Mouse (Mus musculus): ENCODE data around the gene Ankrd13a. TPM values are rescaled to one million over a fixed set of nuclear protein-coding genes. Genes with fewer than 3 reads are reported as not detected.

The Ankrd13a gene
- polyA plus RNA-seq, 1 experiment from 2014 or later: 59.7 TPM

DNA sequence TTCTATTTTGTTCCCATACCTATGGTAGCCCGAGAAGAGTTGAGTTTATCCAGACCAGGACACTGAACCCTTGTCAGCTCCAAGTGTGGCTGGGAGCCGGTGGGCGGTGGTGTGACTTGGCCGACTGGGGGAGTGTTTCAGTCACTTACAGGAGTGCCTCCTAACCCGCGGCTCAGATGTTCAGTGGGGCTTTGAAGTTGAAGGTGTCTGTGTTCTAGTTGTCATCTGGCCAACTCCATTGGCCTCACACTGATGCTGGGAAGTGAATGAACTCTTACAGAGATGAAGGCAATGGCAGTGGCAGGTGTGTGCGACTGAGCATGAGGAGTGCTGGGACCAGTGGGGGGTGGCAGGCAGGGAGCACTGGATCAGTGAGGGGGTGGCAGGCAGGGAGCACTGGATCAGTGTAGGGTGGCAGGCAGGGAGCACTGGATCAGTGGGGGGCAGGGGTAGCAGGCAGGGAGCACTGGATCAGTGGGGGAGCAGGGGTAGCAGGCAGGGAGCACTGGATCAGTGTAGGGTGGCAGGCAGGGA is 5.5 kb downstream of the Ankrd13a start:
- H3K4me1 ChIP-seq (replicated peaks; ENCODE audit: control insufficient read depth, insufficient read depth, low read length): no peaks in the 10 kb centered on the region
- no peaks in the 10 kb centered on the region for H3K36me3 ChIP-seq (ENCODE audit: control insufficient read depth, insufficient read depth)
- no peak for ATAC-seq
- H3K4me2 ChIP-seq (replicated peaks; ENCODE audit: low read depth): no peak overlapping the region
- no peak overlapping the region for H3K4me3 ChIP-seq (ENCODE audit: low read depth, low read length)
- TF ChIP-seq CTCF (IDR thresholded peaks at IDR 0.05; ENCODE audit: low read depth): no peak
- H3K9me3 ChIP-seq (ENCODE audit: control insufficient read depth): no peaks in the 10 kb centered on the region
- no peak overlapping the region for H3K9ac ChIP-seq (ENCODE audit: low read depth, low read length)
- H3K27ac ChIP-seq (ENCODE audit: low read depth, low read length): no peak overlapping the region
- no peaks in the 10 kb centered on the region for H3K27me3 ChIP-seq (replicated peaks; ENCODE audit: control insufficient read depth, insufficient read depth, low read length)
- 70% methylated on average over 7 of the region's 7 CpGs for WGBS

DNA sequence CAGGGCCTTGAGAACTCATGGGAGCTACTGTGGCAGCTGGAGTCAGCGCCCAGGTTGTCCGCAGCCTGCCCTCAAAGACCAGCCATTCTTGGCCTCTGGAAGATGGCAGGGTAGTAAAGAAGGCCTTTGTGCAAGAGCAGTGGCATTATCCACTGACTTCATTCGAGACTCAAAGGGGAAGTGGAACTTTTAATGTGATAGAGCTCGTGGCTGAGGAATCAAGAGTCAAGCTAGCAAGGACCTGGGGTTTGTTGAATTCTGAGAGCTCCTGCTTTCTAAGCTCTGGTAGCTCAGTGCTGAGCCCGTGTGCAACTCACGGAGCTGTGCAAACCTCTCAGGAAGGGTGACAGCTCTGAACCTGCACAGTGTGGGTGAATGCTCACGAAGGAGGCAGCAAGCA is 6.4 kb downstream of the Ankrd13a start:
- Histone ChIP-seq H3K9me3 (ENCODE audit: control insufficient read depth) (no peaks in the 10 kb centered on the region), H3K4me3 (ENCODE audit: low read depth, low read length) (no peak overlapping the region), H3K9ac (ENCODE audit: low read depth, low read length) (no peak overlapping the region), H3K4me1 (replicated peaks; ENCODE audit: control insufficient read depth, insufficient read depth, low read length) (no peaks in the 10 kb centered on the region), H3K4me2 (replicated peaks; ENCODE audit: low read depth) (no peak overlapping the region), H3K36me3 (ENCODE audit: control insufficient read depth, insufficient read depth) (peaks cover 3% of the 10 kb centered on the region; the same call in 1 of the 2 replicates), H3K27ac (ENCODE audit: low read depth, low read length) (no peak overlapping the region), H3K27me3 (replicated peaks; ENCODE audit: control insufficient read depth, insufficient read depth, low read length) (no peaks in the 10 kb centered on the region)
- ATAC-seq: no peak
- 73% methylated on average over 7 of the region's 7 CpGs for WGBS
- no peak for TF ChIP-seq CTCF (IDR thresholded peaks at IDR 0.05; ENCODE audit: low read depth)

DNA sequence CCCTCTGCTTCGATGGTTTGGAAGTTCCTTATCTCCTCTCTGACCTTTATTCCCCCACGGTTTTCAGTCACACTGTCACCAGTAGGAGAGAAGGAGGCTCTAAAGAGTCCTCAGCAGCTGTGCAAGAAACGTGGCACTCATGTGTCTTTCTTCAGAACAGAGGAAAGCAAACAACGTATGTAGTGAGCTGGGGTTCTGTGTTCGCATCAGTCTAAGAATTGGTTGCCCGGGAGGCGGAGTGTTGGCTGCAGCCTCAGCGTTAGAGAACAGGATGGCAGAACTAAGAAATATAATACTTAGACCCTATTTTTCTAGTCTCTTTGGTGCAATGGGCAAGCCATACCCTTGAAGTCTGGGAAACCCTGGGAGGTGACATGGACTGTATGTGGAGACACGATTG is 8.5 kb downstream of the Ankrd13a start:
- Histone ChIP-seq H3K4me2 (replicated peaks; ENCODE audit: low read depth) (no peak overlapping the region), H3K9ac (ENCODE audit: low read depth, low read length) (no peak overlapping the region), H3K27ac (ENCODE audit: low read depth, low read length) (no peak overlapping the region), H3K36me3 (ENCODE audit: control insufficient read depth, insufficient read depth) (peaks cover 21% of the 10 kb centered on the region), H3K4me3 (ENCODE audit: low read depth, low read length) (no peak overlapping the region), H3K27me3 (replicated peaks; ENCODE audit: control insufficient read depth, insufficient read depth, low read length) (no peaks in the 10 kb centered on the region), H3K9me3 (ENCODE audit: control insufficient read depth) (no peaks in the 10 kb centered on the region), H3K4me1 (replicated peaks; ENCODE audit: control insufficient read depth, insufficient read depth, low read length) (no peaks in the 10 kb centered on the region)
- no peak for TF ChIP-seq CTCF (IDR thresholded peaks at IDR 0.05; ENCODE audit: low read depth)
- 69% methylated on average over 9 of the region's 9 CpGs for WGBS
- ATAC-seq: no peak

DNA sequence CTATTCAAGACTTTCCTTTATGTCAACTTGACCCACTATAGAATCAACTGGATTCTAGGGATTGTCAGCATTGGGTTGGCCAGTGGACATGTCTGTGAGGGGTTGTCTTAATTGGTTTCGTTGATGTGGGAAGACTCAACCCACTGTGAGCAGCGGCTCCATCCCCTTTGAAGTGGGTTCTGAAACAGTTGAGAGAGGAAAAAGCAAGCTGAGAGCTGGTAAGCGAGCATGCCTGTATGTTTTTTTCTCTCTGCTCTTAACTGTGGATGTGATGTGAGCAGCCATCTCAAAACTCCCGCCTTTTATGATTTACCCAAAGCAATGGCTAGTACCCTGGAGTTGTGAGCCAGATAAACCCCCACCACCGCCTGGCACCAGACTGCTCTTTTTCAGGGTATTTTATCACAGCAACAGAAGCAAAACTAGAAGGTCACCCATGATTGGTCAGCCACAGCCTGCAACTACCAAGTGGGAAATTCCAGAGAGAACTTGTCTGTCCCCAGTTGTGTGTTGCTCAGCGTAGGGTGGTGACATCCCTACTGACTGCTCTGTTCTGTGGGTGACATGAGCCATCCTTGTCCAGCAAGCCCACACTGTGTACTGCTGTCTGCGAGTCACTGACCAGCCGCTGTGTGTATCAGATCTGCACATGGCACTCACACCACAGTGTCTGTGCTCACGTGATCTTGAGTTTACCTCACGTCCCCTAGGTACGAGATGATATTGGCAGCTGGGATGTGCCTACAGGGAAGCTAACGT is 9.1 kb downstream of the Ankrd13a start:
- no peak for TF ChIP-seq CTCF (IDR thresholded peaks at IDR 0.05; ENCODE audit: low read depth)
- Histone ChIP-seq H3K4me1 (replicated peaks; ENCODE audit: control insufficient read depth, insufficient read depth, low read length) (no peaks in the 10 kb centered on the region), H3K36me3 (ENCODE audit: control insufficient read depth, insufficient read depth) (peaks cover 21% of the 10 kb centered on the region), H3K4me3 (ENCODE audit: low read depth, low read length) (no peak overlapping the region), H3K4me2 (replicated peaks; ENCODE audit: low read depth) (no peak overlapping the region), H3K27me3 (replicated peaks; ENCODE audit: control insufficient read depth, insufficient read depth, low read length) (no peaks in the 10 kb centered on the region), H3K9me3 (ENCODE audit: control insufficient read depth) (no peaks in the 10 kb centered on the region), H3K27ac (ENCODE audit: low read depth, low read length) (no peak overlapping the region), H3K9ac (ENCODE audit: low read depth, low read length) (no peak overlapping the region)
- ATAC-seq: no peak
- WGBS: 80% methylated on average over 12 of the region's 12 CpGs

DNA sequence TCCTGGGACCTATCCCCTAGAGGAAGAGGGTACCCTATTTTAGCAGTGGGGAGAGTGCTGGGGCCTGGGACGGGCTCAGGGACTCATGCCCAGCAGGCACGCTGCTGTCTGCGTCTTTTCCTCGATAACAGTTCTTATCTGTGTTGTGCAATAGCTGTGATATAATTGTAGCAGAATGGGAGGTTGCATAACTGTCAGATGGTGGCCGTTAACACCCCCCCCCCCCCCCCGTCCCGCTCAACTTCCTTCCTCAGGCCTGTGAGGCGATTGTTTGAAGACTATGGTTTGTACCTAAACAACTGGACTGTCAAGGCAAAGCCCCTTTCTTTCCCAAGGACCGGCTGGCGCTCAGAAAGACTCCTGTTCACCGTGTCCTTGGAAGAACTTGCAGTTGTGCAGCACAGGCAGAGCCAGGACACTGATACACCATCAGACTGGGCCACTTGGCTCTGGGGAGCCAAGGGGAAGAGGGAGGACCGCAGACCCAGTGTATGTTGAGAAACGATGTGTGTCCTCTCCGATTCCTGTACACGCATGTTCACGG is 10.2 kb downstream of the Ankrd13a start:
- WGBS: 38% methylated on average over 16 of the region's 16 CpGs
- no peak overlapping the region for H3K4me3 ChIP-seq (ENCODE audit: low read depth, low read length)
- peak; percentile 50; the same call in 1 of the 2 replicates for ATAC-seq

DNA sequence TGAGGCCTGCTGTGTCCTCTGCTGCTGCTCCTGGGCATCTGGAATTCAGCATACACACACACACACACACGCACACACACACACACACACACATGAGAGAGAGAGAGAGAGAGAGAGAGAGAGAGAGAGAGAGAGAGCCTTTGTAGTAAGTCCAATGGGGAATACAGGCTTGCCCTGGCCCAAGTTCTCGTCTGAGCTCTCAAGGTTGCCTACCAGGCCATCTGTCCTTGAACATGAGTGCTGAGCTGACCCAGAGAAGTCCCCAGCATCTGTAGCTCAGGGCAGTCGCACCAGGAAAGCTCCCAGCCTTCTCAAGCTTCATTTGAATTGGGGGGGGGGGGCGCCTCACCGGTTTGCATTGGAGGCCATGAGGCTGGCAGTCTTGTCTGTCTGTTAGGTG is 10.7 kb downstream of the Ankrd13a start:
- 0 out of 2 replicates have a peak overlapping the region, but pooled peaks have one; percentile 3 for H3K27ac ChIP-seq (ENCODE audit: low read depth, low read length)
- no peak for TF ChIP-seq CTCF (IDR thresholded peaks at IDR 0.05; ENCODE audit: low read depth)
- no peak for ATAC-seq
- 84% methylated on average over 4 of the region's 5 CpGs for WGBS
- no peaks in the 10 kb centered on the region for H3K27me3 ChIP-seq (replicated peaks; ENCODE audit: control insufficient read depth, insufficient read depth, low read length)
- no peaks in the 10 kb centered on the region for H3K4me1 ChIP-seq (replicated peaks; ENCODE audit: control insufficient read depth, insufficient read depth, low read length)
- peaks cover 32% of the 10 kb centered on the region for H3K36me3 ChIP-seq (ENCODE audit: control insufficient read depth, insufficient read depth)
- H3K9me3 ChIP-seq (ENCODE audit: control insufficient read depth): no peaks in the 10 kb centered on the region
- no peak overlapping the region for H3K4me3 ChIP-seq (ENCODE audit: low read depth, low read length)
- peak overlapping the region; percentile 10 for H3K4me2 ChIP-seq (replicated peaks; ENCODE audit: low read depth)
- H3K9ac ChIP-seq (ENCODE audit: low read depth, low read length): no peak overlapping the region

More for the DNA sequence above, 10.2 kb downstream of the Ankrd13a start:
- Histone ChIP-seq H3K27ac (ENCODE audit: low read depth, low read length) (0 out of 2 replicates have a peak overlapping the region, but pooled peaks have one; percentile 3), H3K9me3 (ENCODE audit: control insufficient read depth) (no peaks in the 10 kb centered on the region), H3K4me1 (replicated peaks; ENCODE audit: control insufficient read depth, insufficient read depth, low read length) (no peaks in the 10 kb centered on the region), H3K36me3 (ENCODE audit: control insufficient read depth, insufficient read depth) (peaks cover 28% of the 10 kb centered on the region), H3K4me2 (replicated peaks; ENCODE audit: low read depth) (peak overlapping the region; percentile 10), H3K9ac (ENCODE audit: low read depth, low read length) (no peak overlapping the region), H3K27me3 (replicated peaks; ENCODE audit: control insufficient read depth, insufficient read depth, low read length) (no peaks in the 10 kb centered on the region)
- no peak for TF ChIP-seq CTCF (IDR thresholded peaks at IDR 0.05; ENCODE audit: low read depth)

All from intestine, postnatal 0 days (tissue).